Mouse (Mus musculus) right cerebral cortex, postnatal 14 days (tissue): ENCODE measurements around the gene Myrip.

ENCODE experiments used
- DNase-seq: peaks from one replicate; pipeline ENCODE4 v3.0.0; 2022

Myrip gene

DNA sequence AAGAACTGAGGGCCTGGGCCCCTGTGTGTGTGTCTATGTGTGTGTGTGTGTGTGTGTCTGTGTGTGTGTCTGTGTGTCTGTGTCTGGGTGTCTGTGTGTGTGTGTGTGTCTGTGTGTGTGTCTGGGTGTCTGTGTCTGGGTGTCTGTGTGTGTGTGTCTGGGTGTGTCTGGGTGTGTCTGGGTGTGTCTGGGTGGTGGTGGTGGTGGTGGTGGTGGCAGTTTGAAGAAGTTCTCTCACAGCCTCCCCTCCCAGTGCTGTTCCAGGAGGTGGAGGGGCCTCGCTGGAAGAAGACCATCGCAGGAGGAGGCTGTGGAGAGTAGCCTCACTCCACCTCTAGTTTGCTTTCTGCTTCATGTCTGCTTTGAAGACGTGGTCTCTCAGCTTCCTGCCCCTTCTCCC is 180.3 kb downstream of the Myrip start:
- no peak for DNase-seq

DNA sequence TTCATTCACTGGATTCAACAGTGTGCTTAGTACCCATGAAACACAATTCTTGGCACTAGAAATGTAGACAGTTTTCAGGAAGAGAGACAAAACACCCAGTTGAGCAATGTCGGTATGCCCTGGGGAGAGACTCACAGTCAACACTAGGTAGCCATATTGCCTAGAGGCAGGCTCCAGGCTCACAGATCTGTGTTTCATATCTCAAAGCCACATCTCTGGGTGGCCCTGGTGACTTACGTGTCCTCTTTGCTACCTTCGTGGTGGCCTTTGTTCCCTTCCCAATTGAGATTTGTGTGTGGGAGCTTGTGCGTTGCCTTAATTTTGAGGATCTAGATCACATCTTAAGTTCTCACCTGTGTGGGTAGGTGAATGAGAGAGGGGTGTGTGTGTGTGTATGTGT is 181.1 kb downstream of the Myrip start:
- DNase-seq: no peak

DNA sequence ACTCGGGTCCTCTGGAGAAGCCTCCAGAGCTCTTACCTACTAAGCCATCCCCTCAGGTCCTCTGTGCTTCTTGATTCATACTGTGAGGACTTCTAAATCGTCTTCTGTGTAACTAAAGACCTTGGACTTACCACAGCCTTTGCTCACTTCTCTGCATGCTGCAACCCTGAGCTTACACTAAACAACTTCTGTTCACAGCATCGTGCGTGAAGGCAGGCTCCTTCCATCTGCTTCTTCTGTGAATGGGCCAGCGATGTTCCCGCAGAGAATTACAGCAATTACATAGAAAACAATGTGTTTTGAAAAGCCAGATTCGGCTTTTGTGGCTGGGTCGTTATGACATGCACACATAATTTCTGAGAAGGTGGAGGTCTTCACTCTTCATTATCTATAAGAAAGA is 181.8 kb downstream of the Myrip start:
- DNase-seq: no peak

DNA sequence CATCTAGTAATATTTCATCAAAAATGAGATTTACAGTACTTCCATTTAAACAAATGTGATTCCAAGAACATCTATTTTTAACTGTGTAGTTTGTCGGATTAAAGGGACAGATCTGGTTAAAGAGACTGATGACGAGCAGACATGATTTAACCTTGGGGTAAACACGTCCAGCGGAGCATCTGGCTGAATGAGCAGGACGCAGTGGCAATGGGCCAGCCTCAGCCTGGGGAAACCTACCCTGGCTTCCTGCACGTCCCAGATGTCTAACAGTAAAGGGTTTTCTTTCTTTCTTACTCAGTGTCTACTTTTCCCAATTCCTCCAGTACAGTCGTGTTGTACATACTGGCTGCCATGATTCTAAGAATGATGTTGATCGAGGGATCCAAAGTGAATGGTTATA is 185.8 kb downstream of the Myrip start:
- DNase-seq: no peak

DNA sequence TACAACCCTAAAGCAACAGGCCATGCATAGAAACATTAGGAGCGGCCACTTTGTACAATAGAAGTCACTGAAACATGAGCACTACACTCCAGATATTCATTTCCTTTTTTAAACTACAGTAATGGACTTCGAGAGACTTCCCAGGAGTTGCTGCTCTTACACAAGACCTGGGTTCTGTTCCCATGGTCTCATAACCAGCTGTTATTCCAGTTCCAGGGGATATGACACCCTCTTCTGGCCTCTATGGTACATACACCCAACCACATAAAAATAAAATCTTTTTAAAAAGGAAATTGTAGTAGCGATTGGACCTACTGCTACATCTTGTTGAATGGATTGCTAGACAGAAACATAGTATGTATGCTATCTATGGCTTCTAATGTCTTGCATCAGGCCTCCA is 190.2 kb downstream of the Myrip start:
- no peak for DNase-seq

DNA sequence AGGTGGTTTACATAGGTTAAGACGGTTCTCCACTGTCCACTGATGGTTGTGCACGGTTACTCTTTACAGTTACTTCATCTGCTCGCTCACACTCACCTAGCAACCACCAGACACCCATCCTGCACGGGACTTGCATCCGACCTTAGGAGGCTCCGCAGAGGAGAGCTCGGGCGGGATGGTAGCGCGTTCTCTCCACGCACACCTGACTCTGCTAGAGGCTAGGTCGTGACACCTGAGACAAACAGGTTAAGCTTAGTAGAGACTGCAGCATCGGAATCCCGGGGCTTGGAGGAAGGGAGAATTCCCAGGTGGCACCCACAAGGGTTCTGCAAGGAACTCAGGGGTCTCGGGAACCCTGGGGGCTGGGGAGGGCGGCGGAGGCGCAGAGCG is 190.7 kb downstream of the Myrip start, which contains the start of gene Eif1b:
TSS of gene Eif1b (plus strand) at position 223 of the 390 bp plus-strand sequence.
- DNase-seq: no peak

DNA sequence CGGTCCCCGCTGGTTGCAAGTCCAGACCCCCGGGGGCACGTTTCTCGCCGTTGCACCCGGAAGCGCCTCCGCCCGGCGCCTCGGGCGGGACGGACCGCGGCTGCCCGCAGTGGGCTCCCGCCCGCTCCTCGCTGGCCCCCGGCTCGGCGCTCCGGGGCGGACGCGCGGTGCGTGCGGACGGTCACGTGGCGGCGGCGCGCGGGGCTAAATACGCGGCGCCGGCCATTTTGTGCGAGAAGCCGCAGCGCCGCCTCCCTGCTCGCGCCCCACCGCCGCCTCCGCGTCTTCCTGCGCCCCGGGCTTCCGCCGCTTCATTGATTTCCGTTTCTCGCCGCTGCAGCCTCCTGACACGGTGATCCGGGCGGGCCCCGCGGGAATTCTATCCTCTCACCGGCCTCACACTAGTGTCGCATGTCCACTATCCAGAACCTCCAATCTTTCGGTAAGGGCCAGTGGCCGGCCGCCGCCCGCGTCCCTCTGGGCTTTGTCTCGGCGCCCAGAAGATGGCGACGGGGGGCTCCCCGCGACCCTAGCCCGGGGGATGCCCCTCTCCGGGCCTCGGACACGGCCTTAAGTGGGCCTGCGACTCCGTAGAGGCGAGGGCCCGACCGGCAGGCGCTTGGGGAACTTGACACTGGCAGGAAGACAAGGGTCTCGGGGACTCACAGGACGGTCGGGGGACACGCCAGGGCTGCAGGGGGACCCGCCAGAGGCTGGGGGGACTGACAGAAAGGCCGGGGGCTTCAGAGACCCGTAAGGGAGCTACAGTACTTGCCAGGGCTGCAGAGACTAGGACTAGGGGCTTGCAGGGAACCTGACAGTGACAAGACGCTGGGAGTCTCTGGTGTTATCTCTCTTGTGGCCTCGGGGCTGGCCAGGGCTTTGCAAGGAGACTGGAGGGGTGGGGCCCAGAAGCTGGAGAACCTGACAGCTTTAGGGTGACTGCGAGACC is 191.4 kb downstream of the Myrip start:
- DNase-seq: peak; percentile 86

DNA sequence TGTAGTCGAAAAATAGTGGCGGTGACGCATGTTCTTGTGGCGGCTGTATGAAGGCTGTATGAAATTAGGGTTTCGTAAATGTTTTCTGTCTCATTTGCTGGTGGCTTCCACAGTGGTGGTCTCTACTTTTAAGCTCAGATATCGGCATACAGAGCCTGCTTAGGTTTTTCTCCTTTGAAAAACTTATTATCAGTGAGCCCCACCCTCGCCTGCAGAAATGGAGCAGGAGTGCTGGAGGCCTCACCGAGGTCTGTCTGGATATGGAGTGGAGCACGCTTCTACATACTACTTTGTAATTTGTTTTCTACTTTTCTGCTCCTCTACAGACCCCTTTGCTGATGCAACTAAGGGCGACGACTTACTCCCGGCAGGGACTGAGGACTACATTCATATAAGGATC is 192.5 kb downstream of the Myrip start:
- no peak for DNase-seq

DNA sequence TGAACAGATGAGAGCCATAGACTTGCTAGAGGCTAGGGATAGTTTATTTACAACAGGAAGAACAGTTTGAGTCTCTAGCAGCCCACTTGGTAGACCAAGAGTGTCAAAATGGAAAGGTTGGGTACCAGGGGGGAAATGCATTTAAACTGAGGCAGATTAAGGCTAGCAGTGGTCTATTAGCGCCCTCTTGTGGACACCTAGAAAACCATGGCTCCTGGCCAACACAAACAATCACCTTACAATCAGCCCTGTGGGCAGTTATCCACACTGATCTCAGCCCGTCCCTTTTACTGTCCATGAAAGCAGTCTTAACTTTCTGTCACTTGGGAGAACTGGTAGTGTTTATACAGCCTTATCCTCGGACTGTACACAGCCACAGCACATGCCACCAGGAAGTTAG is 195.4 kb downstream of the Myrip start:
- peak; percentile 47 for DNase-seq

DNA sequence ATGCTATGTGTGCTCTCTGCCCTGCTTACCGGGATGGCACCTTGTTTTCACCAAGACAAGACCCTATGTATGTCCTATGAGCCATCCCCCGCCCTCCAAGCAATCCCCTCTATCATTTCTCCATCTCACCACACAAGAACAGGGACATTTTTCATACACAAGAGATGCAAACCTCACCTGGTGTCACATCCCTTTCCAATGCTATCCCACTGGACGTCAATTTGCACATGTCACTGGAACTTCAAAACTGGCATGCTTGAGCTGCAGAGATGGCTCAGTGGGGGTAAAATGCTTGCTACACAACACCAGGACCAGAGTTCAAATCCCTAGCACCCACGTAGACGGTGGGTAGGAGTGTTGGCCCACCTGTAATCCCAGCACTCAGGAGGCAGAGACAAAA is 196.7 kb downstream of the Myrip start:
- no peak for DNase-seq

DNA sequence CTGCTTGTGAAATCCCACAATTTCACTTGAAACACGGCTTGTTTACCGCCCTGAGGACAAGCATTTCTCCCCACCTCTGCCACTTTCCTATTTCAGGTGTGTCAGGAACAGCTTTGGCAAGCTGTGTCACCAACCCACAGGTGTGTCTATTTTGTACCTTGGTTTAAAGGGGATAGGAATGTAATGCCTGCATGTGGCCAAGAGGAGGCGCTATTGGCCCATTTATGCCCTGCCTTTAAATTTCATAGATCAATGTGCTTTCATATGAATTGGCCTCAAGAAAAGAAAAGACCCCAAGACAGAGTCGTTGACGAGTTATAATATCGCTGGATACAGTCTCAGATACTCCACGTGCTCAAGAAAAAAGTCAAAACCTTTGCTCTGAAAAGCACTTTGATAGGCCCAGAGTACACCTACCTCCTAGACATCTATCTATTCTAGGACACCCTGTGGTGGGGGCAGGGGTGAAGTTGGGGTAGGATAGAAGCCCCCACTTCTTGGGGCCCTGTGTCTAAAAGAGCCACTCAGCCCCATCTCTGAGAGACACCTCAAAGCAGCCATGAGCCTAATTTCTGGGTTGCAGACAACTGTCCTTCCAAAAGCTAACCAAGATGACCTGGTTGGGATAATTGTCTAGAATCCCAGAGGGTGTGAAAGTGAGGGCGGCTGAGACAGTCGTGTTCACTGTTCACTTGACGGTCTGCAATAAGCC is 200.0 kb downstream of the Myrip start:
- no peak for DNase-seq

DNA sequence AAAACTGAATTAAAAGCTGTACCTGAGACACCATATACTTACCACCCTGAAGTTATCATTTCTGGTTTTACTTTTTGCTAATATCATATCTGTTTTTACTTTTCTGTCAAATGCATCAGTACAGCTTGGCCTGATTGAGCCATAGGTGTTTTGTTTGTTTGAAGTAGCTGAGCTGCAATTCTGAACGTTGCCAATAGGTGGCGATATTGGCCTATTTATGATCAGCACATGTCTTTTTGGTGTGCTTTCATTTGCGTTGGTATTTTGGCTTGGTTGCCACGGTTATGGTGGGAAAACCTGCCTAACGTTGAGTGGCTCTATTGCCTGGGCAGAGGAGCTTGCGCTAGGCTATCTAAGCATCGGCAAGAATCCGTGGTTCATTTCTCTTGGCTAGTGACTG is 200.7 kb downstream of the Myrip start:
- peak; percentile 80 for DNase-seq

DNA sequence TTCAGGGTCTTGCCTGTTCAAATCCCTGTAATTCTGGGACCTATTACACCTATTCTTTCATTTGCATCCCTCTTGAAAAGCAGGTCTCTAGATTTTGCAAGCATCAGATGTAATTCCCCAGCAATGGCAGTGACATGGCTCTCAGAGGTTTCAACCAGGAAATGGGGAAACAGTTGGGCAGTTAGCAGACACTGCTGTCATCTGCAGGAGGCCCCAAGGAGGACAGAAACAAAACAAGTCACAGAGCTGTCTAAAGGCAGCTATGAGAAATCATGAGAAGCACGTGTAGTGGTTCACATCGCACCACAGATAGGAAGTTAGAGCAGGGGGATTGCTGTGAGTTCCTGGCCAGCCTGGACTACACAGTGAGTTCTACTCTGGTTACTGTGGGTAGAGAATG is 203.1 kb downstream of the Myrip start:
- no peak for DNase-seq

DNA sequence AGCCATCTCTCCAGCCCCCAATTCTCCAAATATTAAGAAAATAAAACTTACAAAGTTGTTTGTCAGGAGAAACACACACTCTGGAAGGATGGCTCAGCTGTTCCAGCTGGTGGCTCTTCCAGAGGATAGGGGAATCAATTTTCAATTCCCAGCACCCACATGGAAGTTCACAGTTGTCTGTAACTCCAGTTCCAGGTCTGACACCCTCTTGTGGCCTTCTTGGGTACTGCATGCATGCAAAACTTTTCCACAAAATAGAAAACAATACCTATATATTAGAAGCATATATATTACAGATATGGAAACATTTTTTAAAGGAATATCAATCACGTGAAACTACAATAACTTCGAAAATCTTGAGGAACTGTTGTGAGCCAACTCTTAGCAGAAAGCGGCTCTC is 210.5 kb downstream of the Myrip start:
- DNase-seq: peak; percentile 37

DNA sequence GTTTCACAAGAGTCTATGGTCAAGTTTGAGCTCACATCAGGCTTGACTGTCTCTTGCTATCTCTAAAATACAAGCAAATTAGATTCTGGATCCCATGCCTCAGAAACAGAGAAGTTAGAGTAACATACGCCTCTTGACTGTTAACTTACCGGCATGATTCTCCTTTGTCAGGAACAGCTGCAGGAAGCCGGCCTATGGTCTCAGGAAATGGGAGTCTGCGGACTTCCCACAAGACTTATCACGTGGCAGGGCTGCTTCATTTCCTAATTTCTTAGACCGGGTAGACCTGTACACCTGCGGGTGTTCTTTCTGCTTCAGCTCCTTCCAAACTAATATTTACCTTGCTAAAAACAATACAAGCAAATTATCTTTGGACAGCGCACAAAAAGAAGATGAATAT is 215.4 kb downstream of the Myrip start:
- no peak for DNase-seq

DNA sequence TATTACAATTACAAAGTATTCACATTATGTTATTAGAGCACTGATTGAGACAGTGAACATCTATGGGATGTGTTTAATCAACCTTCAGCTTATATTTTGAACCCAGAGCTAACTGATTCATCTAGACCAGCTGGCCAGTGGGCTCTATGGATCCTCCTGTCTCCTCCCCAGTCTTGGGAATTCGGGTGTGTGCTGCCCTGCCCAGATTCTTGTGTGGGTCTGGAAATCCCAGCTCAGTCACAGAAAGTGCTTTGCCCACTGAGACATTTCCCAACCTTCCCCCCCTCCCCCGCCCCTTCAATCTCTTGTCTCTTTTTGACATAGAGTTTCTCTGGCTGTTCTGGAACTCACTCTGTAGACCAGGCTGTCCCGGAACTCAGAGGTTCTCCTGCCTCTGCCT is 217.6 kb downstream of the Myrip start:
- DNase-seq: no peak

DNA sequence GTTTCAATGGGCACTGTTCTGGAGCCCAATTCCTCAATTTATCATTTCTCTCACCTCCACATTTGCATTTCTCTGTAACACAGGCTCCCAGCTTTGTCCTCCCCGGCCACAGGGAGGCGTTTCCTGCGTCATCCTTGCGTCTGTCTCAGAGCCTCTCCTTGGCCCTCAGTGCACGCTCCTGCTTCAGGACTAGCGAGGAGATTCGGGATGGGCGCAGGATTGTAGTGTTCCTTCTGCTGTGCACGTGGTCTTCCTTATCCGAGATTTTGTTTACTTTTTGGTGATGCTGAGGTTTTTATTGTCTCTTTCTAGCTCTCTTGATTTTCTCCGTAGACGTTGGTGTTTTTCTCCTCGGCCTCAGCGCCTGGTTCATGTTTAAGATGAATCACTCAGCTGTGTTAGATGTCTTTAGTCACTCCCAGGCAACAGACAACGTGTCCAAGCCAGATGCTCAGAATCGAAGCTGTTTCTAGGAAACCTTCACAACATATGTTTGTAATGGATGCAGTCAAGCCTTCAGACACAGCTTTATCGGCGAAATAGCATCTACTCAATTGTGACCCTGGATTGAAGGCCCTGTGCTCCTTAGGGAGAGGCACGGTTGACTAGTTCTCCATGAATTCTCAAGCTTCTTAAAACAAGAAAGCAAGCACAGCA is 218.3 kb downstream of the Myrip start:
- no peak for DNase-seq

DNA sequence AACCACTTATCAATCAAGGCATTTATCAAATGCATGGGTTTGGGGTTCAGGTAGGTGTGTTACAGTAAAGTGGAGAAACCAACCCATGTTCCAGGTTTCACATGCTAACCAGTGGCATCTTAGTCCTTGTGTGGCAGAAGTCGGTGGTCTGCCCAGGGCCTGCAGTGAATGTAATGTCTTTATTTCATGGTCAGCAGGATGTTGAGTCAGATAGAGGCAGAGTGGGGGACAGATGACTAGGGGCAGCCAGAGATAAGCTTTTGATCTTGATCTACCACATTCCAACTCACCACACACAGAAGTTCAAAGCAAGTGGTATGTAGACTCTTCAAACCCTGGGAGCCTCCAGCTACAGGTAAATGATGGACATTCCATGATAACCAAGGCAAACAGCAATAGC is 219.8 kb downstream of the Myrip start:
- no peak for DNase-seq
